Mouse (Mus musculus): Measurements from ENCODE around the gene Phlda1.

DNA sequence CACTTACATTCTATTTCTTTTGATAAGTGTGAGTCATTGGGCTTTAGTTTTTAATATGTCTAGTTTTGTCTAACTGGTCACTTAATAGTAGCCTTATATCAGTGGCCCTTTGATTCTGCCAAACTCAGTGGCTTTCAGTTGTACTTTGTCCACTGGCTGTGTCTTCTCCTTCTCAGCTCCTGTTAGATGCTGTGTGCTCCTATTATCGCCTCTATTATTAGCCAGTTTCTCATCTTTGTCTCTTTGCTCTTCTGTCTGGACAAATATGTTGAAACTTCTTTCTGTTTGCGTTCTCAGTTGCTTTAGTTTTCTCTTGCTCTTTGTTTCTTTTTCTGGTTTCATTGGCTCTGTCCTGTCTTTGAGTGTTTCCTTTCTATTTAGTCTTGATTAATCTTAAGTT lies 23.4 kb upstream of the Phlda1 start:
- TF ChIP-seq CTCF (IDR thresholded peaks at IDR 0.05; ENCODE audit: control insufficient read depth, insufficient read depth, insufficient replicate concordance, low read depth, low read length) (no peak), POLR2A (IDR thresholded peaks at IDR 0.05; ENCODE audit: control insufficient read depth, low read depth, low read length) (no peak)
